12 mouse cellular contexts compared by ENCODE assay signal in genomic region chrX:107160496-107160895, GRCm38 (mm10). TPM values are rescaled to one million over a fixed set of nuclear protein-coding genes. Genes with fewer than 3 reads are reported as not detected.
A peak's percentile ranks its signal among the peaks of the same experiment; 100 is the strongest.
DNase-seq lines count a peak whose midpoint lies in the region; ATAC-seq and TF ChIP-seq lines count a peak whose summit lies in the region.
"Had no signal": no experiment of that assay in that cellular context is flagged by ENCODE, and none has a peak within 500 bp of the region (broad histone marks: within the 10 kb centered on the region; RNA-seq: fewer than 3 reads in every experiment).

No protein-coding gene starts in this region.

- H3K27me3 ChIP-seq in heart, postnatal 0 days (ENCODE audit: control insufficient read depth, insufficient read depth, low read length) = no peaks in the 10 kb centered on the region
- H3K27me3 ChIP-seq in lung, embryonic 14.5 days (ENCODE audit: insufficient read depth, low read length) = no peaks in the 10 kb centered on the region
- H3K27me3 ChIP-seq: neural tube, embryonic 15.5 days had no signal

- no peak overlapping the region for H3K4me3 ChIP-seq in heart, postnatal 0 days (ENCODE audit: low read depth, low read length)
- H3K4me3 ChIP-seq in lung, embryonic 14.5 days (ENCODE audit: low read depth, low read length) = no peak overlapping the region
- H3K4me3 ChIP-seq: neural tube, embryonic 15.5 days had no signal

- ATAC-seq in heart, postnatal 0 days (ENCODE audit: insufficient read depth, low read depth) = no peak
- ATAC-seq in lung, embryonic 14.5 days (ENCODE audit: insufficient read depth) = no peak
- ATAC-seq in hematopoietic stem cell, adult 5-6 weeks (replicated peaks in 1 of 2; ENCODE audit: insufficient read depth in 1 of 2, low FRiP score in 2 of 2, low TSS enrichment in 1 of 2, low read depth in 1 of 2, poor library complexity in 2 of 2, severe bottlenecking in 2 of 2) = peak; percentile 53 to 77; a peak in 3 of 4 replicates

- no peak for DNase-seq in heart, postnatal 0 days (ENCODE audit: low spot score)
- no peak for DNase-seq in heart, adult 18-20 months
- peak; percentile 9 for DNase-seq in lung, embryonic 14.5 days
- no peak for DNase-seq in lung, postnatal 4 days
- DNase-seq in thymus, postnatal 25 days = peak; percentile 39
- no peak for DNase-seq in right cerebral cortex, postnatal 25 days
- no peak for DNase-seq in layer of hippocampus, adult 9-11 months
- DNase-seq: cerebellum, postnatal 36 days; midbrain, embryonic 14.5 days had no signal

- H3K27ac ChIP-seq in heart, postnatal 0 days (ENCODE audit: low read depth) = no peak overlapping the region
- H3K27ac ChIP-seq in lung, embryonic 14.5 days (ENCODE audit: low read depth) = no peak overlapping the region
- H3K27ac ChIP-seq: neural tube, embryonic 15.5 days had no signal

- no peaks in the 10 kb centered on the region for H3K36me3 ChIP-seq in heart, postnatal 0 days (replicated peaks; ENCODE audit: control insufficient read depth, insufficient read depth, low read length)
- no peaks in the 10 kb centered on the region for H3K36me3 ChIP-seq in lung, embryonic 14.5 days (ENCODE audit: insufficient read depth)
- H3K36me3 ChIP-seq: neural tube, embryonic 15.5 days had no signal

- no peaks in the 10 kb centered on the region for H3K4me1 ChIP-seq in heart, postnatal 0 days (ENCODE audit: control insufficient read depth, insufficient read depth)
- no peaks in the 10 kb centered on the region for H3K4me1 ChIP-seq in lung, embryonic 14.5 days (ENCODE audit: insufficient read depth)
- H3K4me1 ChIP-seq: neural tube, embryonic 15.5 days had no signal

- no peak overlapping the region for H3K9ac ChIP-seq in heart, postnatal 0 days (replicated peaks; ENCODE audit: low read depth, low read length)
- H3K9ac ChIP-seq in lung, embryonic 14.5 days = no peak overlapping the region
- H3K9ac ChIP-seq: neural tube, embryonic 15.5 days had no signal

- 0 out of 2 replicates have a peak, but pooled peaks have one; percentile 24 for TF ChIP-seq CTCF in heart, postnatal 0 days (IDR thresholded peaks at IDR 0.05; ENCODE audit: low read depth)
- TF ChIP-seq CTCF in lung, embryonic 14.5 days (IDR thresholded peaks at IDR 0.05; ENCODE audit: low read depth) = peak; percentile 23; the same call in 1 of the 2 replicates

- no peak overlapping the region for H3K4me2 ChIP-seq in heart, postnatal 0 days (ENCODE audit: low read depth, low read length)
- no peak overlapping the region for H3K4me2 ChIP-seq in lung, embryonic 14.5 days
- H3K4me2 ChIP-seq: liver, embryonic 11.5 days; neural tube, embryonic 15.5 days had no signal

- no peak for TF ChIP-seq EP300 in heart, postnatal 0 days (IDR thresholded peaks at IDR 0.05; ENCODE audit: low read depth)

- no peaks in the 10 kb centered on the region for H3K9me3 ChIP-seq in heart, postnatal 0 days (replicated peaks; ENCODE audit: control insufficient read depth, low read length)
- no peaks in the 10 kb centered on the region for H3K9me3 ChIP-seq in lung, embryonic 14.5 days (ENCODE audit: low read depth, low read length)
- H3K9me3 ChIP-seq: neural tube, embryonic 15.5 days had no signal

RNA-seq across cellular contexts. Expression of gene P2ry10b, which starts 11.8 kb away (rescaled TPM):
- total RNA-seq in heart, postnatal 0 days (2014; rRNA removed; ENCODE audit: low replicate concordance) = 2.2 and 3.8 TPM in 2 replicates
- 1.1 and 1.6 TPM in 2 replicates for polyA plus RNA-seq in heart, postnatal 0 days (2015; fragmentation: Nextera tagmentation; extraction: Ambion mirVana)
- total RNA-seq in heart, adult 18-20 months (2021) = 1 to 10 TPM in 1 of 2 experiments, under 1 TPM in 1; 0.27 to 1.4 TPM
- polyA plus RNA-seq in lung, embryonic 14.5 days (2014; fragmentation: Nextera tagmentation; extraction: Ambion mirVana) = 0.21 and 0.24 TPM in 2 replicates
- total RNA-seq in hematopoietic stem cell, adult 5-6 weeks (2017) = 3.1 and 4.8 TPM in 2 replicates

Comparison
In these comparisons a context has a peak if more than half of its experiments do, and no peak if none do; other contexts are left out.
1. DNase-seq: peak in lung, embryonic 14.5 days (single experiment) and thymus, postnatal 25 days (single experiment); none in heart, postnatal 0 days (single experiment), heart, adult 18-20 months (0 of 2), lung, postnatal 4 days (0 of 2), right cerebral cortex, postnatal 25 days (single experiment) and layer of hippocampus, adult 9-11 months (single experiment).
2. ATAC-seq: peak in hematopoietic stem cell, adult 5-6 weeks (2 of 2); none in heart, postnatal 0 days (single experiment) and lung, embryonic 14.5 days (single experiment).